Mouse (Mus musculus) 3134 (cell line): ENCODE results near the gene Ogdhl.

Experiments used
- DNase-seq: peaks from one replicate; pipeline ENCODE4 v3.0.0-alpha.2; 2011; ENCODE audit warnings: low spot score; ENCODE audit not compliant: insufficient read length; ENCODE audit errors: extremely low read depth

Ogdhl gene

DNA sequence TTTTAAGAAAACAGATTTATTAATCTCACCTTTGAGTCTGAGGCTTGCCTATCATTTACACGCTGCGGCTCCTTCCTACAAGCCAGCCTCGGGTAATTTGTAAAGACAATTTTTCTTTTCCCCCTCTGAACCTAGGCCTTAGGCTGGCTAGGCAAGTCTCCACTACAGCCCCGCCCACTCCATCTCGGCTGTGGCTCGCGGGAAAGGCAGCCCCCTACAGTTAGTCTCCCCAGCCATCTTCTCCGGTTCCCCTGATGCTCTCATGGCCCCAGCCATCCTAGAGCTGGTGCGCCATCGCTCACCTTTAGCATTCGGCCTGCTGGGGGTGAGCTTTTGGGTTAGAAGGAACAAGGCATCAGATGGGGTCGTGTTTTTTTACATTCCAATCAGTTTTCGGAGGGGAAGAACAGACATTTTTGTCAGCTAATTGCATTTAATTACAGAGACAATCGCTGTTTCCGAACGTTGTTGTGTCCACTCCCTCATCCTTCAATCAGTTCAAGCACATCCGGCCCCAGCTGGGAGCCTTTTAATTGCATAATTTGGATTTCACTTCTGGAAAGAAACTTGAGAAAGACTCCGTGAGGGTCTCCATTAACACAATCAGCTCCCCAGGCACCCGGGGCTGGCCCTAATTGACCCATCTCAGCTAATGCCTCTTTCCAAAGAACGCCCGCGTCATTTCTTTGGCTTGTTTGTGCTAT lies 57.7 kb downstream of the Ogdhl start:
- DNase-seq, result no peak

DNA sequence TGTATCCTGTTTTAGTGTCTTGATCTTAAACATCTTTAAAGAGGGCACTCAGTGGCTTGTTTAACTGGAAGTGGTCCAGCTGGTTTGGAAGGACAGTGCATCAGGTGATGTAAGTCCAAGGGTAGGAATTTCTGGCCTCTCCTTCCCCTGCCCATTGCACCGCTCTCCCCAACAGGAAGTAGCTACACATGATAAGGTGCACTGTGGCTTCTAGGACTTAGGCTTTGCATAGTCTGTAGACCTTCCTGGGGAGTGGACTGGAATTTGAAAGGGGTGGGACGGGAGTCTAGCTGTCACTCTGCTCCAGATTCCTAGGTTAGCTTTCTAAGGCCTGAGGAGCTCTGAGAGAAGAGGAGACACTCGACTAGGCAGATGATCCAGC lies 58.3 kb downstream of the Ogdhl start:
- no peak for DNase-seq

DNA sequence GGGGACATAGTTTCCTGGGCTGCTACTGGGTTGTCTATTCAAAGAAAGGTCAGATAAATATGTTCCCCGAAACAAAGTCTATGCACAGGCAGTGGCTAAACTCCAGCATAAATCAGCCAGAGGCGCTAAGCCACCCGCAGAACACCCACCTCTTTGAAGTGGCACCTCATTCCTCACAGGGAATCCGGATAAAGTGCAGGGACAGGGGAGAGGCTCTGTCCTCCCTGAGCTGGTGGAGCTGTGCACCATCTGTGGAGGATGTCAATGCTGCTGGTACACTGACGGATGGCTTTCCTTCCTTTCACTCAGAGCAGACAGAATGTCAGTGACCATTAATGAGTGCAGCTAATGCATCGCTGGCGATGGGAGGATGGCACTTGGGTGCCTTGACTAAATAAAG lies 59.2 kb downstream of the Ogdhl start:
- no peak for DNase-seq

DNA sequence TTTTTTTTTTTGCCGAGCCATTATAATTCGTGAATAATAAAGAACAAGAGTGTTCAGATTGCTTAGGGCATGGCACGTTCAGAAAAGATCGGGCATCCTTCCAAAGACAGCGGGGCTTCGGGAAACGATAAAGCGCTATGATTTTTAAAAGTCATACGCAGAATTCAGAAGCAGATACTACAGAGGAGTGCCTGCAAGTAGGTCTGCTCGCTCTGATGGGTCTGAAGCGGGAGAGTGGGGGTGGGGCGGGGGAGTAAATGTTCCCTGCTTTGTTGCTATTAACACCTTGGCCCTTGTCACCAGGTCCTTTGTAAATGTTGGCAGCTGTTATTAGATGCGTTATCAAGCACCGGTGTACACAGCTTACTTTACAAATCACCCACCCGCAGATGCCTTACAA lies 59.8 kb downstream of the Ogdhl start:
- DNase-seq, result no peak

DNA sequence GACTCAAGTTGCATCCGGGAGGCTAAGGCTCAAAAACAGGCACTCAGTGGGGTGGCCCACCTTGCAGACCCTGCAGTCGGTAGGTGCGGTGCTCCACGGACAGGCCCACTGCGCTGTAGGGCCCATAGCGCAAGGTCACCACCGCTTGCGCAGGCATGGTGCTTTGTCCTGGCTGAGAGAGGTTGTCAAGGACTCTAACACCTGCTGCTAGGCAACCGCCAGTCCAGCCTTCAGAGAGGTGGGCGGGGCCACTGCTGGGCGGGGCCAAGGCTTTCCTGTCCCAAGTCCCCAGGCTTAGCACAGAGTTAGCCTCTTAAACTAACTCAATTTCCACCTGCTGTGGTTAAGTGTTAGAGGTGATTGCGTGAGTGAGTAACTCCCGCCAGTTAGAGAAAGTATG lies 66.4 kb downstream of the Ogdhl start, which contains the start of gene 1700024G13Rik:
1700024G13Rik (minus strand) TSS at position 196 of the 400 bp plus-strand sequence.
- DNase-seq, result peak; percentile 14
